Mouse (Mus musculus) CH12.LX (cell line): ENCODE data around the gene Gm44511. TPM values are rescaled to one million over a fixed set of nuclear protein-coding genes. Genes with fewer than 3 reads are reported as not detected.
"Not testable (repeated sequence)": the region's sequence is repeated elsewhere in the genome, so short reads cannot be mapped to it uniquely, and the experiment has no call there.

ENCODE experiments used
- DNase-seq: peaks from one replicate; pipeline ENCODE4 v3.0.0-alpha.2; 2013; ENCODE audit errors: extremely low read depth
- H3K27ac ChIP-seq: 2 replicates; pipeline ENCODE4 v1.5.1; 2012; ENCODE audit warnings: low read depth, mild to moderate bottlenecking, control low read depth, moderate library complexity; ENCODE audit not compliant: insufficient read depth
- H3K27me3 ChIP-seq: replicated peaks from 2 replicates; pipeline ENCODE3; 2012; ENCODE audit warnings: inconsistent platforms
- H3K36me3 ChIP-seq, 2 experiments: replicated peaks in 1 of 2; 2 replicates each; pipeline versions ENCODE3 to v1.6.1; 2012; ENCODE audit warnings: inconsistent platforms in 1 of 2, low read length in 1 of 2, mild to moderate bottlenecking in 1 of 2, mixed read lengths in 1 of 2, moderate library complexity in 1 of 2; ENCODE audit not compliant: control insufficient read depth in 1 of 2, insufficient read depth in 1 of 2
- H3K4me1 ChIP-seq, 2 experiments: 2 replicates each; pipeline ENCODE4 v1.6.1; 2012; ENCODE audit warnings: inconsistent platforms in 1 of 2, moderate library complexity in 1 of 2; ENCODE audit not compliant: insufficient read depth in 2 of 2, control insufficient read depth in 1 of 2
- H3K4me2 ChIP-seq: 2 replicates; pipeline ENCODE4 v1.6.1; 2012; ENCODE audit warnings: low read depth, mild to moderate bottlenecking, control low read depth; ENCODE audit not compliant: poor library complexity, insufficient read depth, severe bottlenecking
- H3K4me3 ChIP-seq, 3 experiments: fragments of 150-350 bp in 1 of 3; sonication (generic) in 1 of 3; replicated peaks in 1 of 3; 2 replicates each; pipeline versions ENCODE3 to v1.5.1; 2011 to 2012; ENCODE audit warnings: low read depth in 2 of 3, low read length in 2 of 3, mild to moderate bottlenecking in 2 of 3, moderate library complexity in 2 of 3, control low read depth in 1 of 3, improper control_type of control experiment in 1 of 3, inconsistent platforms in 1 of 3, mixed read lengths in 1 of 3; ENCODE audit not compliant: poor library complexity in 1 of 3
- H3K79me2 ChIP-seq: replicated peaks from 2 replicates; pipeline ENCODE4 v1.6.1; 2012; ENCODE audit warnings: mild to moderate bottlenecking, moderate library complexity; ENCODE audit not compliant: control insufficient read depth, poor library complexity, insufficient read depth, severe bottlenecking; ENCODE audit errors: extremely low read depth
- H3K9ac ChIP-seq: 2 replicates; pipeline ENCODE4 v1.6.1; 2012; ENCODE audit warnings: low read depth, mild to moderate bottlenecking, control low read depth, moderate library complexity; ENCODE audit not compliant: insufficient read depth
- H3K9me3 ChIP-seq: replicated peaks from 2 replicates; pipeline ENCODE3; 2012; ENCODE audit warnings: low read length, inconsistent platforms, mixed read lengths
- BHLHE40 ChIP-seq: IDR thresholded peaks from 2 replicates; pipeline ENCODE4 v1.6.1; 2011; ENCODE audit warnings: mild to moderate bottlenecking, low read depth, low read length, improper control_type of control experiment
- CHD1 ChIP-seq: IDR thresholded peaks from 2 replicates; pipeline ENCODE4 v1.6.1; 2012; ENCODE audit warnings: low read depth, low read length, improper control_type of control experiment, inconsistent platforms
- CHD2 ChIP-seq: IDR thresholded peaks from 2 replicates; pipeline ENCODE4 v1.6.1; 2011; ENCODE audit warnings: low read length, improper control_type of control experiment
- E2F4 ChIP-seq: IDR thresholded peaks from 2 replicates; pipeline ENCODE4 v1.6.1; 2011; ENCODE audit warnings: low read depth, low read length, improper control_type of control experiment; ENCODE audit not compliant: insufficient replicate concordance
- EP300 ChIP-seq: IDR thresholded peaks from 2 replicates; pipeline ENCODE4 v1.6.1; 2011; ENCODE audit warnings: low read length, improper control_type of control experiment
- ETS1 ChIP-seq: conservative IDR thresholded peaks from 2 replicates; pipeline ENCODE4 v1.6.1; 2012; ENCODE audit warnings: low read depth, mild to moderate bottlenecking, inconsistent platforms, low read length, improper control_type of control experiment, moderate library complexity
- HCFC1 ChIP-seq: IDR thresholded peaks from 2 replicates; pipeline ENCODE4 v1.6.1; 2012; ENCODE audit warnings: low read depth, mild to moderate bottlenecking, inconsistent platforms, low read length, improper control_type of control experiment
- IRF4 ChIP-seq: IDR thresholded peaks from 2 replicates; pipeline ENCODE4 v1.6.1; 2014; ENCODE audit warnings: low read depth, mild to moderate bottlenecking, inconsistent platforms, low read length, improper control_type of control experiment
- MAX ChIP-seq: IDR thresholded peaks from 2 replicates; pipeline ENCODE4 v1.6.1; 2011; ENCODE audit warnings: low read length, improper control_type of control experiment
- MAZ ChIP-seq: IDR thresholded peaks from 2 replicates; pipeline ENCODE4 v1.6.1; 2012; ENCODE audit warnings: low read depth, mild to moderate bottlenecking, inconsistent platforms, low read length, improper control_type of control experiment, moderate library complexity
- MEF2A ChIP-seq: IDR thresholded peaks from 2 replicates; pipeline ENCODE4 v1.6.1; 2014; ENCODE audit warnings: low read depth, mild to moderate bottlenecking, inconsistent platforms, low read length, improper control_type of control experiment, borderline replicate concordance
- NELFE ChIP-seq: IDR thresholded peaks from 2 replicates; pipeline ENCODE4 v1.6.1; 2011; ENCODE audit warnings: low read depth, low read length, improper control_type of control experiment
- NRF1 ChIP-seq: IDR thresholded peaks from 2 replicates; pipeline ENCODE4 v1.6.1; 2014; ENCODE audit warnings: low read depth, mild to moderate bottlenecking, inconsistent platforms, low read length, improper control_type of control experiment, moderate library complexity
- UBTF ChIP-seq: IDR thresholded peaks from 2 replicates; pipeline ENCODE4 v1.6.1; 2012; ENCODE audit warnings: low read depth, mild to moderate bottlenecking, inconsistent platforms, low read length, improper control_type of control experiment, moderate library complexity
- USF1 ChIP-seq: IDR thresholded peaks from 2 replicates; pipeline ENCODE4 v1.6.1; 2014; ENCODE audit warnings: low read depth, mild to moderate bottlenecking, inconsistent platforms, low read length, improper control_type of control experiment
- ZKSCAN1 ChIP-seq: IDR thresholded peaks from 2 replicates; pipeline ENCODE4 v1.6.1; 2012; ENCODE audit warnings: low read depth, inconsistent platforms, low read length, improper control_type of control experiment, borderline replicate concordance
- dilution Hi-C: fragments of 300-500 bp; cut with MboI; formaldehyde crosslinking; loops from 2 replicates; pipeline ENCODE4 v1.14.3; 2020; ENCODE audit warnings: low sequenced_read_pairs; ENCODE audit not compliant: extremely low pct_unique_long_range_greater_than_20kb, extremely low pct_ligation_motif_present
- in situ Hi-C: fragments of 300-500 bp; cut with MboI; formaldehyde crosslinking; loops from 3 replicates; pipeline ENCODE4 v1.14.3; 2019; ENCODE audit warnings: low sequenced_read_pairs, low pct_ligation_motif_present, low pct_unique_long_range_greater_than_20kb, mixed read lengths
- polyA plus RNA-seq: library from polyadenylated mRNA; unstranded; fragments of >175 nt; gene quantifications from 2 replicates; pipeline ENCODE4 v1.2.1, GENCODE M21; 2012; ENCODE audit warnings: low read depth; ENCODE audit not compliant: insufficient read length
- total RNA-seq, 2 experiments: library from RNA; depleted of rRNA; stranded (reverse); fragments of 300-350 nt in 1 of 2; fragments of >200 nt in 1 of 2; gene quantifications; 2 replicates each; pipeline ENCODE4 v1.2.3; 2012 to 2014

Gm44511 gene
- total and polyA plus RNA-seq, 3 experiments: not detected

GRCm38 (mm10) chr6:128793734-128794133 is 32.4 kb downstream of the Gm44511 start:
- Histone ChIP-seq H3K36me3 (no peaks in the 10 kb centered on the region), H3K27me3 (no peaks in the 10 kb centered on the region), H3K4me2 (no peak overlapping the region), H3K4me1 (peaks cover 18 to 61% of the 10 kb centered on the region in 2 experiments), H3K9ac (no peak overlapping the region), H3K9me3 (no peaks in the 10 kb centered on the region), H3K79me2 (no peaks in the 10 kb centered on the region), H3K27ac (no peak overlapping the region), H3K4me3 (no peak overlapping the region)
- TF ChIP-seq IRF4 (no peak), MAX (no peak), CHD2 (no peak), NRF1 (no peak), USF1 (no peak), EP300 (no peak)
- in situ Hi-C loops (no loop called here), dilution Hi-C loops (no loop called here)
- DNase-seq: no peak

- in situ Hi-C loops, H3K4me2 ChIP-seq, H3K27me3 ChIP-seq, dilution Hi-C loops, H3K36me3 ChIP-seq, H3K9ac ChIP-seq, H3K9me3 ChIP-seq, H3K79me2 ChIP-seq, H3K27ac ChIP-seq, DNase-seq, H3K4me3 ChIP-seq: not testable (repeated sequence)
- peaks cover 19 to 53% of the 10 kb centered on the region in 2 experiments for H3K4me1 ChIP-seq
Observed at GRCm38 (mm10) chr6:128790491-128790994, 35.6 kb downstream of the Gm44511 start.

GRCm38 (mm10) chr6:128789115-128789514 is 37.0 kb downstream of the Gm44511 start, which contains the start of gene Klrb1c:
Gene Klrb1c, minus strand, starts transcription at chr6:128789215.
- Histone ChIP-seq H3K4me1 (peaks cover 16 to 58% of the 10 kb centered on the region in 2 experiments), H3K9ac (no peak within 1 kb of the TSS), H3K27ac (no peak within 1 kb of the TSS), H3K4me3 (no peak within 1 kb of the TSS), H3K27me3 (no peaks in the 10 kb centered on the region), H3K4me2 (no peak within 1 kb of the TSS), H3K9me3 (no peaks in the 10 kb centered on the region), H3K79me2 (no peaks in the 10 kb centered on the region), H3K36me3 (no peaks in the 10 kb centered on the region)
- TF ChIP-seq ETS1: no peak
- no peak for TF ChIP-seq USF1
- TF ChIP-seq EP300: no peak
- no peak for TF ChIP-seq MAZ
- no peak for TF ChIP-seq UBTF
- TF ChIP-seq CHD1: no peak
- no peak for TF ChIP-seq CHD2
- no peak for TF ChIP-seq ZKSCAN1
- TF ChIP-seq MEF2A: no peak
- no peak for TF ChIP-seq E2F4
- no peak for TF ChIP-seq NRF1
- TF ChIP-seq HCFC1: no peak
- no peak for TF ChIP-seq NELFE
- TF ChIP-seq BHLHE40: no peak
- dilution Hi-C loops: no loop called here
- DNase-seq: no peak
- in situ Hi-C loops: no loop called here
